Mouse (Mus musculus) spleen, postnatal 4 days (tissue): Measurements from ENCODE around the gene Dchs1.
"Not testable (repeated sequence)": the region's sequence is repeated elsewhere in the genome, so short reads cannot be mapped to it uniquely, and the experiment has no call there.

Source experiments
- DNase-seq, 2 experiments: peaks; one replicate each; pipeline ENCODE4 v3.0.0; 2022; ENCODE audit warnings: low spot score in 2 of 2

Dchs1 gene

GRCm38 (mm10) chr7:105742539-105743215 lies 44.8 kb downstream of the Dchs1 start:
- DNase-seq: not testable (repeated sequence)

- DNase-seq: no peak
Observed at GRCm38 (mm10) chr7:105741978-105742377, 45.5 kb downstream of the Dchs1 start.

- DNase-seq: no peak
Observed at GRCm38 (mm10) chr7:105740851-105741250, 46.6 kb downstream of the Dchs1 start.

- no peak for DNase-seq
Observed at GRCm38 (mm10) chr7:105740089-105740795, 47.2 kb downstream of the Dchs1 start.

GRCm38 (mm10) chr7:105738948-105739347 lies 48.5 kb downstream of the Dchs1 start:
- DNase-seq: no peak

GRCm38 (mm10) chr7:105738286-105738685 lies 49.2 kb downstream of the Dchs1 start:
- DNase-seq: no peak

- DNase-seq: no peak
Observed at GRCm38 (mm10) chr7:105737648-105738047, 49.8 kb downstream of the Dchs1 start.

GRCm38 (mm10) chr7:105736911-105737521 lies 50.4 kb downstream of the Dchs1 start, which contains the start of gene Rrp8:
Rrp8 (minus strand) TSS chr7:105737385.
- DNase-seq: peak; percentile 55 to 81

- peak; percentile 89 to 94 for DNase-seq
Observed at GRCm38 (mm10) chr7:105736264-105736901, 51.1 kb downstream of the Dchs1 start, which contains the start of gene Ilk. Ilk (plus strand) TSS chr7:105736592.

GRCm38 (mm10) chr7:105735464-105735863 lies 52.0 kb downstream of the Dchs1 start:
- not testable (repeated sequence) for DNase-seq

- peak in 1 of 2 experiments; percentile 59 for DNase-seq
Observed at GRCm38 (mm10) chr7:105734826-105735225, 52.6 kb downstream of the Dchs1 start.

GRCm38 (mm10) chr7:105733836-105734235 lies 53.6 kb downstream of the Dchs1 start:
- peak in 1 of 2 experiments; percentile 58 for DNase-seq

GRCm38 (mm10) chr7:105728701-105729428 lies 58.6 kb downstream of the Dchs1 start:
- DNase-seq: no peak

GRCm38 (mm10) chr7:105726980-105727325 lies 60.5 kb downstream of the Dchs1 start:
- DNase-seq: no peak

- DNase-seq: no peak
Observed at GRCm38 (mm10) chr7:105726144-105726979, 61.1 kb downstream of the Dchs1 start.

- DNase-seq: no peak
Observed at GRCm38 (mm10) chr7:105721916-105722315, 65.5 kb downstream of the Dchs1 start.

- no peak for DNase-seq
Observed at GRCm38 (mm10) chr7:105715366-105715765, 72.1 kb downstream of the Dchs1 start.

GRCm38 (mm10) chr7:105708733-105709132 lies 78.7 kb downstream of the Dchs1 start:
- peak in 1 of 2 experiments; percentile 44 for DNase-seq

GRCm38 (mm10) chr7:105703816-105704215 lies 83.6 kb downstream of the Dchs1 start:
- DNase-seq: no peak

- no peak for DNase-seq
Observed at GRCm38 (mm10) chr7:105703184-105703583, 84.3 kb downstream of the Dchs1 start.
